Mouse (Mus musculus): ENCODE data around the gene Grpr.

- TF ChIP-seq CTCF (conservative IDR thresholded peaks at IDR 0.05; ENCODE audit: low read length), result peak; percentile 23
- no peak for TF ChIP-seq POU5F1 (IDR thresholded peaks at IDR 0.05; ENCODE audit: borderline replicate concordance, low read length)
- no peak for TF ChIP-seq NANOG (IDR thresholded peaks at IDR 0.05; ENCODE audit: borderline replicate concordance, low read length)
Measured at GRCm38 (mm10) chrX:163549666-163550065, at the start of gene Grpr.
